Mouse (Mus musculus): ENCODE measurements around the gene Slc15a5. TPM values are rescaled to one million over a fixed set of nuclear protein-coding genes. Genes with fewer than 3 reads are reported as not detected.

Slc15a5 gene
- not detected in 2 replicates for polyA plus RNA-seq (2012; rRNA removed)

GRCm38 (mm10) chr6:138079816-138080215 is at the start of gene Slc15a5:
Gene Slc15a5, minus strand, starts transcription at chr6:138079916.

Other genes with a start within 250 kb of the Slc15a5 start
- 128 and 195 TPM in 2 replicates for gene Mgst1, start 60.4 kb upstream of the Slc15a5 start, polyA plus RNA-seq (2012; rRNA removed)

All from colon, adult 2 months (tissue).